Mouse (Mus musculus): Measurements from ENCODE around the gene Nfe2l3. TPM values are rescaled to one million over a fixed set of nuclear protein-coding genes. Genes with fewer than 3 reads are reported as not detected.

Gene Nfe2l3
- polyA plus RNA-seq, 1 experiment from 2014 or later, result 0.44 TPM

DNA sequence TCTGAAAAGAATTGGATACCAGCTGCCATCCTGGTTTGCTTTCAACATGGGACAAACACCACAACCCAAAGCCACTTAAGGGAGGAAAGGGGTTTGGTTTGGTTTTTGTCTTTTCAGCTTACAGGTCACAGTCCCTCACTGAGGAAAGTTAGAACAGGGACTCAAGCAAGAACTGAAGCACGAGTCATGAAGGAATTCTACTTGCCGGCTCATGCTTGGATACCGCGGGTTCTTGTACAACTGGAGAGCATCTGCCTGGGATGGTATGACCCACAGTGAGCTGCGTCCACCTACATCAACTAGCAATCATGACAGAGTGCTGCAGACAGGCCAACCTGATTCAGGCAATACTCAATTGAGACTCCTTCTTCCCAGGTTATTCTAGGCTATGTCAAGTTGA, 54.3 kb downstream of the Nfe2l3 start:
- Histone ChIP-seq H3K4me2 (ENCODE audit: low read depth) (no peak overlapping the region), H3K27ac (ENCODE audit: low read depth, low read length) (no peak overlapping the region), H3K27me3 (ENCODE audit: control insufficient read depth, insufficient read depth, low read length) (no peaks in the 10 kb centered on the region), H3K9ac (ENCODE audit: low read length) (no peak overlapping the region), H3K4me1 (ENCODE audit: control insufficient read depth, insufficient read depth, low read length) (no peaks in the 10 kb centered on the region), H3K4me3 (ENCODE audit: low read depth, low read length) (no peak overlapping the region), H3K36me3 (ENCODE audit: control insufficient read depth, insufficient read depth, low read length) (peaks cover 6% of the 10 kb centered on the region), H3K9me3 (ENCODE audit: control insufficient read depth, low read length) (no peaks in the 10 kb centered on the region)
- no peak for ATAC-seq (ENCODE audit: insufficient read depth, low FRiP score, low TSS enrichment)
- DNase-seq (ENCODE audit: low spot score), result no peak
- 92% methylated on average over 5 of the region's 5 CpGs for WGBS

GRCm38 (mm10) chr6:51489787-51490186, 57.3 kb downstream of the Nfe2l3 start:
- 68% methylated on average over 2 of the region's 2 CpGs for WGBS
- no peaks in the 10 kb centered on the region for H3K4me1 ChIP-seq (ENCODE audit: control insufficient read depth, insufficient read depth, low read length)
- H3K4me2 ChIP-seq (ENCODE audit: low read depth), result no peak overlapping the region
- no peak overlapping the region for H3K27ac ChIP-seq (ENCODE audit: low read depth, low read length)
- DNase-seq (ENCODE audit: low spot score) (no peak), ATAC-seq (ENCODE audit: insufficient read depth, low FRiP score, low TSS enrichment) (no peak)
- no peak overlapping the region for H3K9ac ChIP-seq (ENCODE audit: low read length)
- no peaks in the 10 kb centered on the region for H3K9me3 ChIP-seq (ENCODE audit: control insufficient read depth, low read length)
- H3K4me3 ChIP-seq (ENCODE audit: low read depth, low read length), result no peak overlapping the region
- H3K27me3 ChIP-seq (ENCODE audit: control insufficient read depth, insufficient read depth, low read length), result no peaks in the 10 kb centered on the region
- no peaks in the 10 kb centered on the region for H3K36me3 ChIP-seq (ENCODE audit: control insufficient read depth, insufficient read depth, low read length)

- WGBS, result 71% methylated on average over 8 of the region's 8 CpGs
- Histone ChIP-seq H3K4me3 (ENCODE audit: low read depth, low read length) (no peak overlapping the region), H3K9ac (ENCODE audit: low read length) (no peak overlapping the region)
Measured at GRCm38 (mm10) chr6:51497321-51498111, 65.0 kb downstream of the Nfe2l3 start.

GRCm38 (mm10) chr6:51505671-51506070, 73.2 kb downstream of the Nfe2l3 start:
- Histone ChIP-seq H3K9me3 (ENCODE audit: control insufficient read depth, low read length) (no peaks in the 10 kb centered on the region), H3K27me3 (ENCODE audit: control insufficient read depth, insufficient read depth, low read length) (no peaks in the 10 kb centered on the region), H3K36me3 (ENCODE audit: control insufficient read depth, insufficient read depth, low read length) (no peaks in the 10 kb centered on the region), H3K4me3 (ENCODE audit: low read depth, low read length) (no peak overlapping the region), H3K4me1 (ENCODE audit: control insufficient read depth, insufficient read depth, low read length) (no peaks in the 10 kb centered on the region), H3K4me2 (ENCODE audit: low read depth) (no peak overlapping the region), H3K27ac (ENCODE audit: low read depth, low read length) (no peak overlapping the region), H3K9ac (ENCODE audit: low read length) (no peak overlapping the region)
- 72% methylated on average over 1 of the region's 1 CpGs for WGBS
- ATAC-seq (ENCODE audit: insufficient read depth, low FRiP score, low TSS enrichment) (no peak), DNase-seq (ENCODE audit: low spot score) (no peak)

More at GRCm38 (mm10) chr6:51497321-51498111, 65.0 kb downstream of the Nfe2l3 start:
- no peaks in the 10 kb centered on the region for H3K4me1 ChIP-seq (ENCODE audit: control insufficient read depth, insufficient read depth, low read length)
- ATAC-seq (ENCODE audit: insufficient read depth, low FRiP score, low TSS enrichment) (no peak), DNase-seq (ENCODE audit: low spot score) (no peak)
- no peak overlapping the region for H3K27ac ChIP-seq (ENCODE audit: low read depth, low read length)
- H3K27me3 ChIP-seq (ENCODE audit: control insufficient read depth, insufficient read depth, low read length), result no peaks in the 10 kb centered on the region
- H3K4me2 ChIP-seq (ENCODE audit: low read depth), result no peak overlapping the region
- no peaks in the 10 kb centered on the region for H3K36me3 ChIP-seq (ENCODE audit: control insufficient read depth, insufficient read depth, low read length)
- no peaks in the 10 kb centered on the region for H3K9me3 ChIP-seq (ENCODE audit: control insufficient read depth, low read length)

GRCm38 (mm10) chr6:51507556-51507955, 75.1 kb downstream of the Nfe2l3 start:
- WGBS, result 74% methylated on average over 2 of the region's 2 CpGs
- H3K9me3 ChIP-seq (ENCODE audit: control insufficient read depth, low read length), result no peaks in the 10 kb centered on the region
- H3K27me3 ChIP-seq (ENCODE audit: control insufficient read depth, insufficient read depth, low read length), result no peaks in the 10 kb centered on the region
- no peak for DNase-seq (ENCODE audit: low spot score)
- H3K9ac ChIP-seq (ENCODE audit: low read length), result no peak overlapping the region
- H3K4me1 ChIP-seq (ENCODE audit: control insufficient read depth, insufficient read depth, low read length), result no peaks in the 10 kb centered on the region
- H3K4me2 ChIP-seq (ENCODE audit: low read depth), result no peak overlapping the region
- ATAC-seq (ENCODE audit: insufficient read depth, low FRiP score, low TSS enrichment), result no peak
- H3K4me3 ChIP-seq (ENCODE audit: low read depth, low read length), result no peak overlapping the region
- no peak overlapping the region for H3K27ac ChIP-seq (ENCODE audit: low read depth, low read length)
- no peaks in the 10 kb centered on the region for H3K36me3 ChIP-seq (ENCODE audit: control insufficient read depth, insufficient read depth, low read length)

Other genes starting within 250 kb of the Nfe2l3 start
- 1,446 and 1,608 TPM in 2 replicates for gene Hnrnpa2b1, start 37.2 kb downstream of the Nfe2l3 start, polyA plus RNA-seq (2014; fragmentation: Nextera tagmentation; extraction: Ambion mirVana)
- gene Cbx3, start 37.7 kb downstream of the Nfe2l3 start, polyA plus RNA-seq (2014; fragmentation: Nextera tagmentation; extraction: Ambion mirVana), result 619 and 648 TPM in 2 replicates
- 33.2 and 40.0 TPM in 2 replicates for gene Snx10, start 91.2 kb downstream of the Nfe2l3 start, polyA plus RNA-seq (2014; fragmentation: Nextera tagmentation; extraction: Ambion mirVana)

Data from neural tube, embryonic 11.5 days (tissue).